Mouse (Mus musculus) stomach, postnatal 0 days (tissue): Measurements from ENCODE around the gene Scoc. TPM values are rescaled to one million over a fixed set of nuclear protein-coding genes. Genes with fewer than 3 reads are reported as not detected.

Experiments used
- ATAC-seq: fragments of 200-750 bp; cut with Nextera tagmentation; 2 replicates; pipeline ENCODE4 v1.8.0; 2017; ENCODE audit not compliant: low FRiP score, low TSS enrichment
- DNase-seq: peaks from one replicate; pipeline ENCODE4 v3.0.0-alpha.2; 2016; ENCODE audit warnings: low spot score
- H3K27ac ChIP-seq: fragments of 300-500 bp; sonication (generic); replicated peaks from 2 replicates; pipeline ENCODE4 v1.5.1; 2014; ENCODE audit warnings: mild to moderate bottlenecking, control low read depth
- H3K27me3 ChIP-seq: fragments of 300-500 bp; sonication (generic); 2 replicates; pipeline ENCODE4 v1.6.1; 2014; ENCODE audit warnings: low read length; ENCODE audit not compliant: control insufficient read depth, insufficient read depth
- H3K36me3 ChIP-seq: fragments of 300-500 bp; sonication (generic); 2 replicates; pipeline ENCODE4 v1.6.1; 2014; ENCODE audit warnings: low read length, mixed read lengths; ENCODE audit not compliant: control insufficient read depth, insufficient read depth
- H3K4me1 ChIP-seq: fragments of 300-500 bp; sonication (generic); replicated peaks from 2 replicates; pipeline ENCODE4 v1.6.1; 2014; ENCODE audit warnings: antibody characterized with exemption; ENCODE audit not compliant: control insufficient read depth, insufficient read depth
- H3K4me2 ChIP-seq: fragments of 300-500 bp; sonication (generic); replicated peaks from 2 replicates; pipeline ENCODE4 v1.6.1; 2014; ENCODE audit warnings: low read depth, mild to moderate bottlenecking, control low read depth, moderate library complexity
- H3K4me3 ChIP-seq: fragments of 300-500 bp; sonication (generic); 2 replicates; pipeline ENCODE4 v1.5.1; 2014; ENCODE audit warnings: low read depth, low read length, control low read depth
- H3K9ac ChIP-seq: fragments of 300-500 bp; sonication (generic); 2 replicates; pipeline ENCODE4 v1.6.1; 2014; ENCODE audit warnings: mild to moderate bottlenecking, low read length, control low read depth, mixed read lengths
- H3K9me3 ChIP-seq: fragments of 300-500 bp; sonication (generic); 2 replicates; pipeline ENCODE4 v1.6.1; 2016; ENCODE audit warnings: low read length; ENCODE audit not compliant: control insufficient read depth
- CTCF ChIP-seq: IDR thresholded peaks from 2 replicates; pipeline ENCODE4 v1.5.1; 2016; ENCODE audit warnings: antibody characterized with exemption, low read depth, mild to moderate bottlenecking, moderate library complexity
- EP300 ChIP-seq: optimal IDR thresholded peaks from 2 replicates; pipeline ENCODE3; 2016; ENCODE audit warnings: antibody characterized with exemption
- WGBS: fragments of 180-500 bp; shearing (Covaris S2); extraction: QIAGEN DNeasy Blood & Tissue Kit; methylation state at CpG from one replicate; pipeline ENCODE4 v1.1.7; 2014; 5-methylcytosine and 5-hydroxymethylcytosine counted together
- polyA plus RNA-seq: library from polyadenylated mRNA; unstranded; fragments of >200 nt; fragmentation: Nextera tagmentation; extraction: Ambion mirVana; gene quantifications from 2 replicates; pipeline ENCODE4 v1.2.1, GENCODE M21; 2015

Gene Scoc
- polyA plus RNA-seq, 1 experiment from 2014 or later = 73.4 TPM

DNA sequence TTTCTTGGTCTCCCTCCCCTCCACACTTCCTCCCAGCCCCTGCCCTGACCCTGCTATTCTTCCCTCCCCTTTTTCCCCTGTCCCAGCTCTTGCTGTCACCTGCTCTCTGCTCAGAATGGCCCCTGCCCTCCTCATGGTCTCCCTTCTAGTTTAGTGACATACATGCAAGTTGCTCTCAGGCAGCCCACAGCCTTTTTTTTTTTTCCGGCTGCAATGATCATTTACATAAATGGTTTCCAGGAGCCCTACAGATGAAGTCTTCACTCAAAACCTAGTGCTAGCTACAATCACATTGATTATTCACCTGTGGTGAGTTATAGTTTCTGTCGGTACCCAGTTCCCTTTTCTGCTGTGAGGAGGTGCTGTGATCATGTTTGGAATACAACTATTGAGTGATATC lies 77.2 kb downstream of the Scoc start:
- 76% methylated on average over 2 of the region's 2 CpGs for WGBS
- H3K4me2 ChIP-seq = no peak overlapping the region
- DNase-seq (no peak), ATAC-seq (no peak)
- H3K27me3 ChIP-seq = no peaks in the 10 kb centered on the region
- H3K4me3 ChIP-seq = no peak overlapping the region
- no peaks in the 10 kb centered on the region for H3K9me3 ChIP-seq
- H3K9ac ChIP-seq = no peak overlapping the region
- H3K4me1 ChIP-seq = no peaks in the 10 kb centered on the region
- H3K27ac ChIP-seq = no peak overlapping the region
- TF ChIP-seq EP300 (no peak), CTCF (no peak)
- no peaks in the 10 kb centered on the region for H3K36me3 ChIP-seq

DNA sequence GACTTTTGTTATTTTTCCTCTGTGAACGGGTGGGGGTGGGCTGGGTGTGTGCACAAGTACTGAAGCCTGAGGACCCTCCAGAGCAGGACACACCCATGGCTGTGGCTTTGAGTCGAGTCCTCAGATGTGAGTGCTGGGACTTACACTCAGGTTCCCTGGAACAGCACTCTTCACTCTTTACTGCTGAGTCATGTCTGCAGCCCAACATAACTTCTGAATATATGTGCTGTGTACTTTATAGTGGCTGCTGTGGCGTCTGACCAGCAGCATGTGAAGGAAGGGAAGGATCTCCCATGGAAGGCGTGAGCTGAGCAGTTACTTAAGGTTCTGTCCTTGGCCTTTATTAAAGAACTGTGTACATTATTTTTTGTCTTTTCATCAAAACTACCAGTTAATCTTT lies 78.0 kb downstream of the Scoc start:
- Histone ChIP-seq H3K9ac (no peak overlapping the region), H3K9me3 (no peaks in the 10 kb centered on the region), H3K27me3 (no peaks in the 10 kb centered on the region), H3K4me1 (no peaks in the 10 kb centered on the region), H3K36me3 (no peaks in the 10 kb centered on the region), H3K4me3 (no peak overlapping the region), H3K27ac (no peak overlapping the region), H3K4me2 (no peak overlapping the region)
- TF ChIP-seq EP300 = no peak
- TF ChIP-seq CTCF = no peak
- no peak for DNase-seq
- ATAC-seq = no peak
- 59% methylated on average over 4 of the region's 4 CpGs for WGBS

Other genes starting within 250 kb of the Scoc start
- not detected in 2 replicates for gene Ucp1, start 168.0 kb downstream of the Scoc start, polyA plus RNA-seq
- 6.5 and 7.3 TPM in 2 replicates for gene Elmod2, start 125.9 kb downstream of the Scoc start, polyA plus RNA-seq
- not detected in 2 replicates for gene Mgat4d, start 109.9 kb downstream of the Scoc start, polyA plus RNA-seq
- gene Clgn, start 68.5 kb downstream of the Scoc start, polyA plus RNA-seq = 0.19 and 0.27 TPM in 2 replicates
- gene Olfr370, start 77.4 kb upstream of the Scoc start, polyA plus RNA-seq = 0.04 TPM in 1 of 2 replicates, not detected in the other
- 327 and 344 TPM in 2 replicates for gene Ndufb7, start 108.3 kb upstream of the Scoc start, polyA plus RNA-seq
- 413 and 424 TPM in 2 replicates for gene Tecr, start 149.6 kb upstream of the Scoc start, polyA plus RNA-seq
- gene Dnajb1, start 149.8 kb upstream of the Scoc start, polyA plus RNA-seq = 36.9 and 39.9 TPM in 2 replicates
- 171 and 183 TPM in 2 replicates for gene Gipc1, start 194.3 kb upstream of the Scoc start, polyA plus RNA-seq
- 5.6 and 5.9 TPM in 2 replicates for gene Ptger1, start 208.3 kb upstream of the Scoc start, polyA plus RNA-seq
- 14.4 and 16.2 TPM in 2 replicates for gene Pkn1, start 240.8 kb upstream of the Scoc start, polyA plus RNA-seq